Mouse (Mus musculus): ENCODE results near the gene Cldn13. TPM values are rescaled to one million over a fixed set of nuclear protein-coding genes. Genes with fewer than 3 reads are reported as not detected.
"Not testable (repeated sequence)": the region's sequence is repeated elsewhere in the genome, so short reads cannot be mapped to it uniquely, and the experiment has no call there.

The Cldn13 gene
- polyA plus RNA-seq, 1 experiment, result 0.10 TPM

GRCm38 (mm10) chr5:134946063-134946856 lies 30.9 kb upstream of the Cldn13 start:
- TF ChIP-seq POLR2A (IDR thresholded peaks at IDR 0.05; ENCODE audit: borderline replicate concordance, extremely low read depth, insufficient read depth, insufficient read length, poor library complexity, severe bottlenecking) (no peak), CTCF (IDR thresholded peaks at IDR 0.05; ENCODE audit: borderline replicate concordance, extremely low read depth, insufficient read depth, insufficient read length) (no peak)
- DNase-seq (ENCODE audit: low read depth), result no peak

- no peak for DNase-seq (ENCODE audit: low read depth)
- TF ChIP-seq POLR2A (IDR thresholded peaks at IDR 0.05; ENCODE audit: borderline replicate concordance, extremely low read depth, insufficient read depth, insufficient read length, poor library complexity, severe bottlenecking) (no peak), CTCF (IDR thresholded peaks at IDR 0.05; ENCODE audit: borderline replicate concordance, extremely low read depth, insufficient read depth, insufficient read length) (no peak)
Observed at GRCm38 (mm10) chr5:134945266-134945959, 30.1 kb upstream of the Cldn13 start.

GRCm38 (mm10) chr5:134944179-134944578 lies 28.9 kb upstream of the Cldn13 start:
- no peak for DNase-seq (ENCODE audit: low read depth)
- TF ChIP-seq CTCF (IDR thresholded peaks at IDR 0.05; ENCODE audit: borderline replicate concordance, extremely low read depth, insufficient read depth, insufficient read length) (no peak), POLR2A (IDR thresholded peaks at IDR 0.05; ENCODE audit: borderline replicate concordance, extremely low read depth, insufficient read depth, insufficient read length, poor library complexity, severe bottlenecking) (no peak)

GRCm38 (mm10) chr5:134942740-134943139 lies 27.4 kb upstream of the Cldn13 start:
- no peak for DNase-seq (ENCODE audit: low read depth)
- TF ChIP-seq POLR2A (IDR thresholded peaks at IDR 0.05; ENCODE audit: borderline replicate concordance, extremely low read depth, insufficient read depth, insufficient read length, poor library complexity, severe bottlenecking) (no peak), CTCF (IDR thresholded peaks at IDR 0.05; ENCODE audit: borderline replicate concordance, extremely low read depth, insufficient read depth, insufficient read length) (no peak)

DNA sequence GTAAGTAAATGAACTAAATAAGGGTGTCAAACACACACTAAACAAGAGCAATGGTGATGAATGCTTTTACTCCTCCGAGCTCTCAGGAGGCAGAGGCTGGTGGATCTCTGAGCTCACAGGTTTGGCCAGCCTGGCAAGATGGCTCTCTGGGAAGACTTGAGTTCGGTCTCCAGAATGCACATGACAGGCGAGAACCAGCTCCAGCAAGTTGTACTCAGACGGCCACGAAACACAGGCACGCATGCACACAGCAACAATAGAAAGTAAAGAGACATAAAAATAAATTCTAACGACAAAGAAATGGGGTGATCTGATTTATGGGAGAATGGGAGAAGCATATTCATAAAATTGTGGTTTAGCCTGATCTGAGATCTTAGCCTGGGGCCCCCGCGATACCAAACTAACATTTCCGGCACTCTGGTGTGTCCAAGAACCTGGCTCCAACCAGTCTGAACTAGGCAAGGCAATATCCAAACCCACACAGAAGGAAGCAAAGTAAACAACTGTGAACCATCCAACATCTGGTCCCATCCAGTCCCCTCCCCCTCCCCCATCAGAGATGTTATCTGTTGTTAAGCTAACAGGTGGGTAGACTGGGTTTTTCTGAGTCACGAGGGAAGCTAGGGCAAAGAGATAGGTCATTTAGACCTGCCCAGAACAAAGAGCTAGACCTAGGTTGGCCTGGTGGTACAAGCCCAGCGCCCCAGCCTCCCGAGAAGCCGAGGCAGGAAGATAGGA lies 26.3 kb upstream of the Cldn13 start:
- no peak for DNase-seq (ENCODE audit: low read depth)

GRCm38 (mm10) chr5:134939554-134939953 lies 24.2 kb upstream of the Cldn13 start:
- DNase-seq (ENCODE audit: low read depth), result not testable (repeated sequence)

More for the DNA sequence above, 26.3 kb upstream of the Cldn13 start:
- TF ChIP-seq CTCF (IDR thresholded peaks at IDR 0.05; ENCODE audit: borderline replicate concordance, extremely low read depth, insufficient read depth, insufficient read length) (no peak), POLR2A (IDR thresholded peaks at IDR 0.05; ENCODE audit: borderline replicate concordance, extremely low read depth, insufficient read depth, insufficient read length, poor library complexity, severe bottlenecking) (no peak)

GRCm38 (mm10) chr5:134939069-134939468 lies 23.7 kb upstream of the Cldn13 start:
- DNase-seq (ENCODE audit: low read depth), result no peak
- TF ChIP-seq CTCF (IDR thresholded peaks at IDR 0.05; ENCODE audit: borderline replicate concordance, extremely low read depth, insufficient read depth, insufficient read length) (no peak), POLR2A (IDR thresholded peaks at IDR 0.05; ENCODE audit: borderline replicate concordance, extremely low read depth, insufficient read depth, insufficient read length, poor library complexity, severe bottlenecking) (no peak)

DNA sequence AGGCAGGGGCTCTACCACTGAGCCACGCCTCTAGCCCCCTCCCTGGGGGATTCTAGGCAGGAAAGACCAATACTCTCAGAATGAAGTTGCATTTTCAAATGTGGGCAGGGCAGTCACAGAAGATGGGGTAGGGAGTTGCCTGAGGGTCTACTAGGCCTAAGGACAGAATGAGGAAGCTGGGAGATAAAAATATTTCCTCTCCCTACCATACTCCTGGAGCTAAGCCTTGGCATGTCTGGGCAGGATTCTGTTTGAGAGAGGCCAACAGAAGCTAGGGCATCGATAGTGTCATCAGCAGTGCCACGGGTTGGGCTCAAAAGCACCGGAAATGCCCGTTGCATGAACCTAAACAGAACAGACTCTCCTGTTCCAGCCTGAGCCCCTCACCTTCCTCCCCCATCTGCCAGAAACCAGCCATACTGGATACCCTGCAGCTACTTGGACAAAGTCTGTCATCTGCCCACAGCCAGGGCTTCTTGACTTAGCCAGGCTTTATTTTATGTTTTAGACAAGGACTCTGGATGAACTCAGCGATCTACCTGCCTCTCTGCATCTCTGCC lies 21.4 kb upstream of the Cldn13 start:
- DNase-seq (ENCODE audit: low read depth), result no peak
- TF ChIP-seq POLR2A (IDR thresholded peaks at IDR 0.05; ENCODE audit: borderline replicate concordance, extremely low read depth, insufficient read depth, insufficient read length, poor library complexity, severe bottlenecking), result no peak
- TF ChIP-seq CTCF (IDR thresholded peaks at IDR 0.05; ENCODE audit: borderline replicate concordance, extremely low read depth, insufficient read depth, insufficient read length), result no peak

DNA sequence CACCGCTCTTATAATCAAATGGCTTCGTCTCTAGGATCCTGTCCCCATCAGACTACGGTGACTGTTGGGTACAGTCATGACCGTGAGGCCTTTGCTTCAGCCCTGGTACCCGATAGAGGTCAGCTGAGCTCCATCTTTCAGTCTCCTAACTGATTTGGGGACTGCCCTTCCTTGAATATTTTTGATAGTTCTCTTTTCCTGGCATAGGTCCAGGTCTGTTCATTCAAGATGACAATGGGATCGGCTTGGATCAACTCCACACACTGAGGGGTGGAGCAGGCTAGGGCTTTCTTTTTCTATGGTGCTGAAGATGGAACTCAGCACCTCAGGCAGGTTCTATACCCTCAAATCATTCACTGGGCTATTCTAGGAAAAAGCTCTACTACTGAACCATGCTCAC lies 20.7 kb upstream of the Cldn13 start:
- DNase-seq (ENCODE audit: low read depth), result no peak
- no peak for TF ChIP-seq POLR2A (IDR thresholded peaks at IDR 0.05; ENCODE audit: borderline replicate concordance, extremely low read depth, insufficient read depth, insufficient read length, poor library complexity, severe bottlenecking)

GRCm38 (mm10) chr5:134934666-134935065 lies 19.3 kb upstream of the Cldn13 start:
- TF ChIP-seq CTCF (IDR thresholded peaks at IDR 0.05; ENCODE audit: borderline replicate concordance, extremely low read depth, insufficient read depth, insufficient read length) (no peak), POLR2A (IDR thresholded peaks at IDR 0.05; ENCODE audit: borderline replicate concordance, extremely low read depth, insufficient read depth, insufficient read length, poor library complexity, severe bottlenecking) (no peak)
- DNase-seq (ENCODE audit: low read depth), result no peak

- DNase-seq (ENCODE audit: low read depth), result not testable (repeated sequence)
Observed at GRCm38 (mm10) chr5:134933686-134934085, 18.4 kb upstream of the Cldn13 start.
